Mouse (Mus musculus) thymus, adult 18-20 months (tissue): ENCODE measurements around the gene Crybb1.

Experiments
- DNase-seq, 2 experiments: peaks; one replicate each; pipeline ENCODE4 v3.0.0; 2022; ENCODE audit warnings: mixed read lengths in 2 of 2

The Crybb1 gene

GRCm38 (mm10) chr5:112237866-112238570 lies 17.6 kb upstream of the Crybb1 start:
- DNase-seq: no peak

GRCm38 (mm10) chr5:112238781-112239482 lies 16.7 kb upstream of the Crybb1 start:
- DNase-seq: no peak

- peak; percentile 67 to 73 for DNase-seq
Measured at GRCm38 (mm10) chr5:112240761-112241160, 14.9 kb upstream of the Crybb1 start.

DNA sequence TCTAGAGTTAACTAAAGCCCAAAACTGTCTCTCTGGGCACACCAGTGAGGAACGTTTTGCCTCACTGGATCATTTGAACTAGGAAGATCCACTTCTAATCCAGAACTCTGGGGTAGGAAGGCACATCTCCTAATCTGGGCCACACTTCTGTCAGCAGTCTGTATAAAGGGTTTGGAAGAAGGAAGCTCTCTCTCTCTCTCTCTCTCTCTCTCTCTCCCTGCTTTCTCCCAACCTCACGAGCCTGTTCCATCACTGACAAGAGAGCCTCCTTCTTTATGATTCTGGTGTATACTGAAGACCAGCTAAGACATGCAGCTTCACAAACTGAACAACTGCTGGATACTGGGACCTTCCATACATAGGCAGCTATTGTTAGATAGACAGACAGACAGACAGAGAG lies 13.8 kb upstream of the Crybb1 start:
- no peak for DNase-seq

- DNase-seq: peak in 1 of 2 experiments; percentile 38
Measured at GRCm38 (mm10) chr5:112242361-112242778, 13.2 kb upstream of the Crybb1 start.

DNA sequence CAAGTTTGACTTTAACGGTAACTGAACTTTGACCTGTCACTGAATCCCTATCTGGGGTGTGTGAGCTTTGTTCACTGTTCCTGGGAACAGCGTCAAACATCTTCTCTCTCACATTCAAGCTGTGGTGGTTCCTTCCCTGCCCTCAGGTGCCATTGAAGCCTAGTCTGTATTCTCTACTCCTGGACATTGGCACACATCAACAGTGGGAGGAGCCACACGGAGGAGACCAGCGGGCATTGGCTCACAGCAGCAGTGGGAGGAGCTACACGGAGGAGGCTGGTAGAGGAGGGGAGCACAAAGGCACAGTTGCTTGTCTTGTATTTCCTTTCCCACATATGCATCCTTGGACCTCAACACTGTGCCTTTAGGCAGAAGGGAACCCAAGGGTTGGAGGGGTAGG lies 12.6 kb upstream of the Crybb1 start:
- no peak for DNase-seq

DNA sequence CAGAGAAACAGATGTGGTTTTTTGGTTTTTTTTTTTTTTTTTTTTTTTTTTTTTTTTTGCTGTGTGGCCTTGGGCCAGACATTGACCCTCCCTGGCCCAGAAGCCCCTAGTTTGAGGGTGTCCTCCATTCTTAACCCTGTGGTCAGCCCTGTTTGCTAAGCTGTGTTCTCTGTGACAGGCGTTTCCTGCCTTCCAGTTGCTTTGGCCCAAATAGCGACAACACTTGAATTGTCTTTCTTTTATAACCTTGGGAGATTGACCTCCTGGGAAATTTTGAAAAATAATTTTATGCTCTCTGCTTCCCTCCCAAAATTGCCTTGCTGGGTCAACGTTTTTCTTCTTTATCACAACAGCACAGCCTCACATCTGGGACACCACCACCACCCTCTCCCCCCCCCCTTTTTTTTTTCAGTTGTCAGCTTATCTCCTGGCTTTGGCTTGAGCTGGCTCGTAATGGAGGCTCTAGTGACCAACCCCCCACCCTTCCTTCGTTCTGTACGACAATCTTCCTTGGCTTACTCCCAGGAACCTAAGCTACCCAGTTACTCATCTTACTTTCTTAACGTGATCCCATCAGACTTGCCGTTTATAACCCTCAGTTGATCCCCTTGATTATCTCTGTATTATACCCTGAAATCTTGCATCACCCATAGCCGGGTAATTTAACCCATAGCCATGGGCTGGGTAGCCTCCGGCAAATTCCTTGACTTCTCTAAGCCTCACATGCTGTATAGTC lies 11.9 kb upstream of the Crybb1 start:
- DNase-seq: no peak

GRCm38 (mm10) chr5:112244275-112244562 lies 11.4 kb upstream of the Crybb1 start:
- DNase-seq: no peak

- no peak for DNase-seq
Measured at GRCm38 (mm10) chr5:112244890-112245615, 10.6 kb upstream of the Crybb1 start.

DNA sequence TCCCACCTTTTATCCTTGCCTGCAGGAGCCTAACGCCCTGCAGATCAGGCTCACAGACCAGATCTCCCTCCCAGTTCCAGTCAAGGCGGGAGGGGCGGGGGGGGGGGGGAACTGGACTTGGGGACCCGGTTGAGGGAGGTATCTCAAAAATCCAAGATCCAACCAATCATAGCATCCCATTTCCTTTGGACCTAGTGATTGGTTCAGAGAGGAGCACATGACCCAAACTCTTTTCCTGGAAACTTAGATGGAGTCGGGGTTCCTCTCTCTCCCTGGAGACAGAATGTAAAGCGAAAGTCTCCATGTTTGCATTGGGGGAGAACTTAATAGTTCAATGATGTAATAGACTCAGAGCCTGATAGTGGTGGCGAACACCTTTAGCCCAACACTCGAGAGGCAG lies 8.2 kb upstream of the Crybb1 start:
- no peak for DNase-seq

- DNase-seq: no peak
Measured at GRCm38 (mm10) chr5:112249106-112249505, 6.5 kb upstream of the Crybb1 start.

GRCm38 (mm10) chr5:112252400-112252799 lies 3.2 kb upstream of the Crybb1 start, which contains the start of gene Cryba4:
Gene Cryba4 (minus strand): TSS chr5:112252518.
- DNase-seq: no peak

DNA sequence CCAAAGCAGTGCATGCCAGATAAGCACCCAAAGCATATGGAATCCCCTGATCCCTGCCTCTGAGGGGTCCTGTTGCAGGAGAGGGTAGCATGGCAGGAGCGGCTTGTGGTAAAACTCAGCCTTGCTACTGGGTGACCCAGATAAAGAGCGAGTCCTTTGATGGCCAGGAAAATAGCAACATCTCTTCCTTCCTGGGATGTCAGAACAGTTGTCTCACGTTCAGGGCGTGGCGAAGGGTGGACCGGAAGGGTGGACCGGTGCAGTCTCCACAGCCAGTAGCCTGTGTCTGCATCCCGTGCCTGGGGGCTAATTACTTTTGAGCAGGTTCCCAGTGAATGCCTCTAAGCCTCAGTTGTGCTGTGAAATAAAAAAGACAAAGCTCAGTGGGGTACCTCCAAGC lies 2.4 kb upstream of the Crybb1 start:
- DNase-seq: peak in 1 of 2 experiments; percentile 14

GRCm38 (mm10) chr5:112254282-112254806 lies 1.3 kb upstream of the Crybb1 start:
- DNase-seq: no peak

GRCm38 (mm10) chr5:112256457-112256856 lies 842 bp downstream of the Crybb1 start:
- no peak for DNase-seq

DNA sequence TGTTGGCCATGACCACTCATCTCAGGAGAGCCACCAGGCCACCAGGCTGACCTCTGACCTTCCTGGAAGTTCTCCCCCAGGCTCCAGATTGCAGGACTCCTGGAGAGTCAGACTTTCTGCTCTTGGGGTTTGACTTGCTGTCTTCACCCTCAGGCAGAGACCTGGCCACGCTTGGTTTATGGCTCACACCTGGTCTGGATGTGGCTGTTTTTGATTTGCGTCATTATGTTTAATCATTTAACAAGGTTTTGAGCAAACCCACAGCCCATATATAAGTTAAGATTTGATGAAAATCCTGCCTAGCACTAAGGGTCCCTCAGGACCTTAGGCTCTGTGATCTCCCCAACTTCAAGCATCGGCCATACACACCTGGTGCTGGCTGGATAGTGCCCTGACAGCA lies 2.3 kb downstream of the Crybb1 start:
- DNase-seq: no peak

DNA sequence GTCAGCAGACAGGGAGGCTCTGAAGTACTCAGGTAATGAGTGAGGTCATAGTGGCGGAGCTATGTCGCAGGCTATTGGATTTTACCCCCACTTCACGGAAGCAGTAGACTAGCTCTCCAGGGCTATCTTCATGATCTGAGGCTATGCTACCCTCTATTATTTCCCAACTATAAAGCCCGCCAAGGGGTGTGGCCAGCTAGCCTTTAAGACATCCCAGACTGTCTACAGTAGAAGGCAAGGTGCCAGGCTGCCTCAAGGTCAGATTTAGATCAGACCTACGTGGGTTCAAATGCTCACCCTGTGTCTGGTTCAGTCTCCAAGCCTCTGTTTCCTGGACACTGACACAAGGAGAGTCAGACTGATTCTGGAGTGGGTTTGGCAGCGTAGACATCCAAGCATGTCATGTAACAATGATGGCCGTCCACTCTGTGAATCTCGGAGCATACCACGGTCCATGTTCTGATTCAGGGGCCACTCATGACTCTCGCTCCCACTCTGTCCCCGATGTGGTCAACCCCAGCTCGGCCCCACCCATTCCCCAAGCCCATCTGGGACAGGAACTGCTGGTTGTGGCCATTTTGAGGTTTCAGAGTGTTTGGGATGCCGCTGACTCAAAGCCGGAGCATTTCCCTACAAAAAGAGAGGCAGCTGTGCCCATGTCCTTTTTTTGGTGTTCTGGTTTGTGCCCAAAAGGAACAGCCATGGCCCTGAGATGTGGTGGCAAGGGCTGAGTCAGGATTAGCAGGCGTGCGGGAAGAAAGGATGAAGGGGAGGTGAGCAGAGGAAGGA lies 4.4 kb downstream of the Crybb1 start:
- no peak for DNase-seq

DNA sequence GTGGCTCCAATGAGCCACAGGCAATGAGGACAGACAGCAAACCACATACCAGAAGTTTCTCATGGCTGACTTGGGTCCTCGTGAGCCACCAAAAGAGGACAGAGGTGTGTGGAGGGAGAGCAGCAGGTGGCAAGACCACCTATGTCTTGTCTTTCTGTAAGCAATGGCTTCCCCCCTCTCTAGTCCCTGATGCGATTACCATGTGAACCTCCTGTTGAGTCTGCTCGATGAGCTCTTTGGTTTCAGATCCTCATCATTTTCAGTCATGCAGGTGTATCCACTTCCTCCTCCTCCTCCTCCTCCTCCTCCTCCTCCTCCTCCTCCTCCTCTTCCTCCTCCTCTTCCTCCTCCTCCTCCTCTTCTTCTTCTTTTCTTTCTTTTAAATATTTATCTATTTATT lies 5.2 kb downstream of the Crybb1 start:
- DNase-seq: no peak

GRCm38 (mm10) chr5:112264099-112264498 lies 8.5 kb downstream of the Crybb1 start:
- no peak for DNase-seq

DNA sequence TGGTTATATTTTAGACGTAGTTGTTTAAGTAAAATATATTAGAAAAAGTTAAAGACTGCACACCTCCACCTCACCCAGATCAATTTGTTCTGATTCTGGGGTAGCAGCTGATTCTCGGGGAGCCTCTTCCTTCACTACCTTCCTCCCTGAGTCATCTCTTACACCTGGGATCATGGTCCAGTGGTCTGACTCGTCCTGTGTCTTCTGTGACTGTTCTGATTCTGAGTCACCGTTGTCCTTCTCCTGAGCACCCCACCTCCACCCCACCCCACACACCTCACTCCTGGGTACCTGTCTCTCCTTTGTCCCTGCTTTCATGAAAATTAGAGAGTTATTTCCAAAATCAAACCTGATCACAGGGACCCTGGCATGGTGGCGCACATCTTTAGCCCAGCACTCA lies 9.5 kb downstream of the Crybb1 start:
- DNase-seq: no peak

DNA sequence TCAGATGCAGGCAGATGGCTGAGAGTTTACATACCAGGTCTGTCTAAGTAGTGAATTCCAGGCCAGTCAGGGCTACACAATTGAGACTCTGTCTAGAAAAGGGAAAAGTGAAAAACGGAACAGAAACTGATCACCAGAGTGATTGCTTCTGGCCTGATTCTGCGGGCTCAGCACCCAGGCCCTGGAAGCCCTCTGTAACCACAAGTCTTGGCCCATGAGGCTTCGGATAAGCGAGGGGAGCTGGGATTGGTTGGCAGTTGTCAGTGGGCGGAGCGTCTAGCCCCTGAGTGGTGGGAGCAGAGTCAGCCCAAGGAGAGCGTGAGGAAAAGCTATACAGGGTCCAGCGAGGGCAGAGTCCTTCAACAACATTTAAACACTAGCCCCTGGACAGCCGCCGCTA lies 9.9 kb downstream of the Crybb1 start:
- DNase-seq: no peak
